In genomic region chr10:98744662-98745061, GRCm38 (mm10) we compare ENCODE assay signal across 27 mouse cellular contexts.
A peak's percentile ranks its signal among the peaks of the same experiment; 100 is the strongest.
DNase-seq lines count a peak whose midpoint lies in the region; ATAC-seq lines count a peak whose summit lies in the region.
"Had no signal": no experiment of that assay in that cellular context is flagged by ENCODE, and none has a peak within 500 bp of the region (broad histone marks: within the 10 kb centered on the region; RNA-seq: fewer than 3 reads in every experiment).

No protein-coding gene starts in this region.

- DNase-seq in kidney, adult 9 months = no peak
- DNase-seq in ES-CJ7 (ENCODE audit: low read depth, low spot score) (peak; percentile 4), R1 (ENCODE audit: low read depth, low spot score) (peak; percentile 7)
- no peak for DNase-seq in natural killer cell, adult 2 months (ENCODE audit: low spot score in 2 of 2)
- DNase-seq in right cerebral cortex, postnatal 4 days = no peak
- DNase-seq: cerebellum, adult 11-12 months; cerebellum, adult 9-11 months; gastrocnemius, adult 2 months; kidney, adult 11 months; lung, postnatal 14 days; retina, postnatal 1 day; right cerebral cortex, postnatal 25 days; thymus, postnatal 36 days had no signal

- no peaks in the 10 kb centered on the region for H3K9me3 ChIP-seq in kidney, embryonic 15.5 days (replicated peaks)
- no peaks in the 10 kb centered on the region for H3K9me3 ChIP-seq in limb, embryonic 12.5 days
- H3K9me3 ChIP-seq: embryonic facial prominence, embryonic 15.5 days; forebrain, embryonic 12.5 days; G1E; heart, embryonic 12.5 days; liver, embryonic 15.5 days; midbrain, embryonic 10.5 days had no signal

- 26% methylated on average over 6 of the region's 6 CpGs for WGBS in kidney, embryonic 15.5 days
- WGBS in limb, embryonic 12.5 days = 10% methylated on average over 6 of the region's 6 CpGs

- peak; percentile 57; the same call in 1 of the 2 replicates for ATAC-seq in kidney, embryonic 15.5 days (replicated peaks; ENCODE audit: low FRiP score)
- peak; percentile 60; the same call in 1 of the 2 replicates for ATAC-seq in limb, embryonic 12.5 days (ENCODE audit: insufficient number of reproducible peaks, insufficient read depth, low FRiP score, low TSS enrichment, low read depth)
- ATAC-seq: Patski had no signal

- H3K27ac ChIP-seq in kidney, embryonic 15.5 days = 0 out of 2 replicates have a peak overlapping the region, but pooled peaks have one; percentile 19
- no peak overlapping the region for H3K27ac ChIP-seq in limb, embryonic 12.5 days
- H3K27ac ChIP-seq: embryonic facial prominence, embryonic 15.5 days; forebrain, embryonic 12.5 days; gastrocnemius, adult 2 months; heart, adult 2 months; hindbrain, embryonic 14.5 days; liver, embryonic 15.5 days; midbrain, embryonic 10.5 days had no signal

- peaks cover 21% of the 10 kb centered on the region for H3K4me1 ChIP-seq in kidney, embryonic 15.5 days
- H3K4me1 ChIP-seq in limb, embryonic 12.5 days (replicated peaks) = peaks cover 29% of the 10 kb centered on the region

- no peak overlapping the region for H3K9ac ChIP-seq in kidney, embryonic 15.5 days
- H3K9ac ChIP-seq in limb, embryonic 12.5 days (replicated peaks) = no peak overlapping the region
- H3K9ac ChIP-seq: embryonic facial prominence, embryonic 15.5 days; forebrain, embryonic 12.5 days; heart, embryonic 12.5 days; hindbrain, embryonic 14.5 days; liver, embryonic 15.5 days; lung, embryonic 14.5 days had no signal

- no peak overlapping the region for H3K4me2 ChIP-seq in kidney, embryonic 15.5 days
- H3K4me2 ChIP-seq in limb, embryonic 12.5 days = peak overlapping the region; percentile 30; the same call in 1 of the 2 replicates
- H3K4me2 ChIP-seq: embryonic facial prominence, embryonic 15.5 days; forebrain, embryonic 12.5 days; heart, embryonic 12.5 days; hindbrain, embryonic 14.5 days; liver, embryonic 15.5 days; lung, embryonic 14.5 days had no signal

- no peaks in the 10 kb centered on the region for H3K27me3 ChIP-seq in kidney, embryonic 15.5 days
- H3K27me3 ChIP-seq in limb, embryonic 12.5 days = no peaks in the 10 kb centered on the region
- H3K27me3 ChIP-seq: CH12.LX; embryonic facial prominence, embryonic 15.5 days; forebrain, embryonic 12.5 days; heart, embryonic 12.5 days; liver, embryonic 15.5 days; Patski had no signal

- no peak overlapping the region for H3K4me3 ChIP-seq in kidney, embryonic 15.5 days (replicated peaks)
- no peak overlapping the region for H3K4me3 ChIP-seq in limb, embryonic 12.5 days (replicated peaks)
- H3K4me3 ChIP-seq: embryonic facial prominence, embryonic 15.5 days; forebrain, embryonic 12.5 days; gastrocnemius, adult 2 months; heart, adult 2 months; heart, embryonic 12.5 days; liver, embryonic 15.5 days; midbrain, embryonic 10.5 days; myocyte had no signal

- H3K36me3 ChIP-seq in kidney, embryonic 15.5 days = no peaks in the 10 kb centered on the region
- no peaks in the 10 kb centered on the region for H3K36me3 ChIP-seq in limb, embryonic 12.5 days
- H3K36me3 ChIP-seq: embryonic facial prominence, embryonic 15.5 days; forebrain, embryonic 12.5 days; G1E; heart, embryonic 12.5 days; liver, embryonic 15.5 days; midbrain, embryonic 10.5 days had no signal

Comparison
In these comparisons a context has a peak if more than half of its experiments do, and no peak if none do; other contexts are left out.
1. DNase-seq: peak in ES-CJ7 (single experiment) and R1 (single experiment); none in kidney, adult 9 months (single experiment), natural killer cell, adult 2 months (0 of 2) and right cerebral cortex, postnatal 4 days (single experiment).